ENCODE assay signal across 8 mouse cellular contexts in genomic region chr1:91209785-91210184, GRCm38 (mm10). TPM values are rescaled to one million over a fixed set of nuclear protein-coding genes. Genes with fewer than 3 reads are reported as not detected.
DNase-seq lines count a peak whose midpoint lies in the region; ATAC-seq and TF ChIP-seq lines count a peak whose summit lies in the region.

No protein-coding gene starts in this region.

- 78% methylated on average over 6 of the region's 6 CpGs for WGBS in intestine, embryonic 15.5 days
- WGBS in intestine, postnatal 0 days = 81% methylated on average over 6 of the region's 6 CpGs
- 49% methylated on average over 6 of the region's 6 CpGs for WGBS in neural tube, embryonic 15.5 days

- H3K9me3 ChIP-seq in intestine, embryonic 15.5 days = no peaks in the 10 kb centered on the region
- no peaks in the 10 kb centered on the region for H3K9me3 ChIP-seq in intestine, postnatal 0 days (ENCODE audit: control insufficient read depth)
- H3K9me3 ChIP-seq in neural tube, embryonic 15.5 days (replicated peaks) = no peaks in the 10 kb centered on the region

- ATAC-seq in intestine, embryonic 15.5 days = no peak
- no peak for ATAC-seq in intestine, postnatal 0 days
- ATAC-seq in neural tube, embryonic 15.5 days (ENCODE audit: low FRiP score) = peak; percentile 79

- intact Hi-C loops in gastrocnemius, postnatal 14 days (cut with DNase I; ENCODE audit: low total_unique reads) = no loop called here

- H3K4me2 ChIP-seq in intestine, embryonic 15.5 days (replicated peaks) = no peak overlapping the region
- no peak overlapping the region for H3K4me2 ChIP-seq in intestine, postnatal 0 days (replicated peaks; ENCODE audit: low read depth)
- no peak overlapping the region for H3K4me2 ChIP-seq in neural tube, embryonic 15.5 days

- no peak for TF ChIP-seq CTCF in intestine, postnatal 0 days (IDR thresholded peaks at IDR 0.05; ENCODE audit: low read depth)
- TF ChIP-seq CTCF in layer of hippocampus, adult 2 months (conservative IDR thresholded peaks at IDR 0.05) = no peak

- peaks cover 7% of the 10 kb centered on the region; the same call in 1 of the 2 replicates for H3K4me1 ChIP-seq in intestine, embryonic 15.5 days (replicated peaks)
- no peaks in the 10 kb centered on the region for H3K4me1 ChIP-seq in intestine, postnatal 0 days (replicated peaks; ENCODE audit: control insufficient read depth, insufficient read depth, low read length)
- H3K4me1 ChIP-seq in neural tube, embryonic 15.5 days = peaks cover 40% of the 10 kb centered on the region

- no peak overlapping the region for H3K4me3 ChIP-seq in intestine, embryonic 15.5 days (replicated peaks)
- H3K4me3 ChIP-seq in intestine, postnatal 0 days (ENCODE audit: low read depth, low read length) = no peak overlapping the region
- H3K4me3 ChIP-seq in layer of hippocampus, adult 2 months = no peak overlapping the region
- H3K4me3 ChIP-seq in neural tube, embryonic 15.5 days (replicated peaks) = no peak overlapping the region

- H3K27me3 ChIP-seq in intestine, embryonic 15.5 days (replicated peaks) = no peaks in the 10 kb centered on the region
- H3K27me3 ChIP-seq in intestine, postnatal 0 days (replicated peaks; ENCODE audit: control insufficient read depth, insufficient read depth, low read length) = no peaks in the 10 kb centered on the region
- no peaks in the 10 kb centered on the region for H3K27me3 ChIP-seq in neural tube, embryonic 15.5 days (replicated peaks)

- DNase-seq in cerebellum, adult 18-20 months = peak; percentile 37 to 56
- DNase-seq in gastrocnemius, postnatal 14 days = peak; percentile 85
- peak; percentile 89 to 92 for DNase-seq in layer of hippocampus, adult 2 months (ENCODE audit: low spot score in 2 of 2)
- DNase-seq in spleen, adult 12 weeks (ENCODE audit: low spot score) = no peak
- DNase-seq in embryo, embryonic 10.5 days (ENCODE audit: low spot score) = no peak

- no peaks in the 10 kb centered on the region for H3K36me3 ChIP-seq in intestine, embryonic 15.5 days
- no peaks in the 10 kb centered on the region for H3K36me3 ChIP-seq in intestine, postnatal 0 days (ENCODE audit: control insufficient read depth, insufficient read depth)
- no peaks in the 10 kb centered on the region for H3K36me3 ChIP-seq in neural tube, embryonic 15.5 days

- H3K27ac ChIP-seq in intestine, embryonic 15.5 days = peak overlapping the region; percentile 17; the same call in 1 of the 2 replicates
- H3K27ac ChIP-seq in intestine, postnatal 0 days (ENCODE audit: low read depth, low read length) = no peak overlapping the region
- H3K27ac ChIP-seq in layer of hippocampus, adult 2 months = peak overlapping the region; percentile 98
- H3K27ac ChIP-seq in neural tube, embryonic 15.5 days (replicated peaks) = peak overlapping the region; percentile 83

- H3K9ac ChIP-seq in intestine, embryonic 15.5 days = no peak overlapping the region
- H3K9ac ChIP-seq in intestine, postnatal 0 days (ENCODE audit: low read depth, low read length) = no peak overlapping the region
- no peak overlapping the region for H3K9ac ChIP-seq in neural tube, embryonic 15.5 days (replicated peaks)

RNA-seq across cellular contexts. Expression of gene Ramp1, which starts 30.2 kb away (rescaled TPM):
- 7.9 and 9.4 TPM in 2 replicates for polyA plus RNA-seq in intestine, embryonic 15.5 days (2015; fragmentation: Nextera tagmentation; extraction: Ambion mirVana)
- polyA plus RNA-seq in intestine, postnatal 0 days (2015; fragmentation: Nextera tagmentation; extraction: Ambion mirVana) = 16.1 and 16.5 TPM in 2 replicates
- 10 to 100 TPM; 28.5 to 29.4 TPM for total RNA-seq in gastrocnemius, postnatal 14 days (2021)
- total RNA-seq in layer of hippocampus, adult 2 months (2021) = 10 to 100 TPM; 57.2 to 61.5 TPM
- 16.1 and 21.3 TPM in 2 replicates for polyA plus RNA-seq in neural tube, embryonic 15.5 days (2015; fragmentation: Nextera tagmentation; extraction: Ambion mirVana)

RNA-seq across cellular contexts. Expression of gene Ube2f, which starts 40.3 kb away (rescaled TPM):
- 65.1 and 66.7 TPM in 2 replicates for polyA plus RNA-seq in intestine, embryonic 15.5 days (2015; fragmentation: Nextera tagmentation; extraction: Ambion mirVana)
- polyA plus RNA-seq in intestine, postnatal 0 days (2015; fragmentation: Nextera tagmentation; extraction: Ambion mirVana) = 55.5 and 57.9 TPM in 2 replicates
- 10 to 100 TPM; 55.9 to 59.7 TPM for total RNA-seq in gastrocnemius, postnatal 14 days (2021)
- total RNA-seq in layer of hippocampus, adult 2 months (2021) = 10 to 100 TPM; 44.9 to 50.7 TPM
- polyA plus RNA-seq in neural tube, embryonic 15.5 days (2015; fragmentation: Nextera tagmentation; extraction: Ambion mirVana) = 58.6 and 63.2 TPM in 2 replicates

Comparison
In these comparisons a context has a peak if more than half of its experiments do, and no peak if none do; other contexts are left out.
1. DNase-seq: peak in cerebellum, adult 18-20 months (2 of 2), gastrocnemius, postnatal 14 days (single experiment) and layer of hippocampus, adult 2 months (2 of 2); none in spleen, adult 12 weeks (single experiment) and embryo, embryonic 10.5 days (single experiment).